Mouse (Mus musculus) heart, adult 2 months (tissue): ENCODE results near the gene Daam2. TPM values are rescaled to one million over a fixed set of nuclear protein-coding genes. Genes with fewer than 3 reads are reported as not detected.
A peak's percentile ranks its signal among the peaks of the same experiment; 100 is the strongest.

ENCODE experiments used
- DNase-seq, 2 experiments: peaks; one replicate each; pipeline ENCODE4 v3.0.0; 2021
- H3K27ac ChIP-seq: fragments of 200-600 bp; 2 replicates; pipeline ENCODE4 v1.8.1; 2022
- H3K27me3 ChIP-seq: fragments of 200-500 bp; 2 replicates; pipeline ENCODE4 v1.6.1; 2012; ENCODE audit warnings: mild to moderate bottlenecking, low read length, inconsistent platforms, mixed read lengths; ENCODE audit not compliant: control insufficient read depth, insufficient read depth
- H3K36me3 ChIP-seq: fragments of 200-500 bp; 2 replicates; pipeline ENCODE4 v1.6.1; 2012; ENCODE audit warnings: low read length, inconsistent platforms; ENCODE audit not compliant: control insufficient read depth, insufficient read depth
- H3K4me1 ChIP-seq: fragments of 200-500 bp; 2 replicates; pipeline ENCODE4 v1.6.1; 2011; ENCODE audit warnings: low read length; ENCODE audit not compliant: control insufficient read depth, insufficient read depth
- H3K4me3 ChIP-seq: fragments of 200-600 bp; 2 replicates; pipeline ENCODE4 v1.8.1; 2022
- H3K79me2 ChIP-seq: fragments of 200-500 bp; replicated peaks from 2 replicates; pipeline ENCODE4 v1.6.1; 2012; ENCODE audit warnings: mild to moderate bottlenecking, inconsistent platforms, low read length, moderate library complexity, mixed read lengths; ENCODE audit not compliant: control insufficient read depth, insufficient read depth
- H3K9ac ChIP-seq: fragments of 200-500 bp; 2 replicates; pipeline ENCODE4 v1.6.1; 2012; ENCODE audit warnings: low read depth, mild to moderate bottlenecking, control low read depth, inconsistent platforms, low read length, mixed read lengths
- CTCF ChIP-seq: fragments of 200-600 bp; IDR thresholded peaks from 2 replicates; pipeline ENCODE4 v1.8.1; 2022; ENCODE audit warnings: antibody characterized with exemption, mild to moderate bottlenecking, moderate library complexity
- EP300 ChIP-seq: fragments of 200-500 bp; IDR thresholded peaks from 2 replicates; pipeline ENCODE4 v1.6.1; 2011; ENCODE audit warnings: low read depth, low read length, control low read depth; ENCODE audit not compliant: insufficient read depth
- POLR2A ChIP-seq: fragments of 200-500 bp; IDR thresholded peaks from 2 replicates; pipeline ENCODE4 v1.6.1; 2011; ENCODE audit warnings: mild to moderate bottlenecking, low read depth, low read length, control low read depth; ENCODE audit not compliant: insufficient read depth
- WGBS: fragments of 180-500 bp; shearing (Covaris S2); methylation state at CpG from one replicate; pipeline ENCODE4 v1.1.7; 2018; 5-methylcytosine and 5-hydroxymethylcytosine counted together
- intact Hi-C: fragments of 180-260 bp; cut with DNase I; formaldehyde crosslinking; loops from one replicate; pipeline ENCODE4 v1.15.1; 2025
- polyA plus RNA-seq: library from polyadenylated mRNA; depleted of rRNA; stranded (reverse); fragments of >200 nt; gene quantifications from 2 replicates; pipeline ENCODE4 v1.2.3, GENCODE M21; 2012
- total RNA-seq, 2 experiments: library from RNA; stranded (reverse); gene quantifications; 2 replicates each; pipeline ENCODE4 v1.2.3; 2021

Gene Daam2
- total and polyA plus RNA-seq, 3 experiments: 4.0 to 8.8 (median 6.4) TPM

DNA sequence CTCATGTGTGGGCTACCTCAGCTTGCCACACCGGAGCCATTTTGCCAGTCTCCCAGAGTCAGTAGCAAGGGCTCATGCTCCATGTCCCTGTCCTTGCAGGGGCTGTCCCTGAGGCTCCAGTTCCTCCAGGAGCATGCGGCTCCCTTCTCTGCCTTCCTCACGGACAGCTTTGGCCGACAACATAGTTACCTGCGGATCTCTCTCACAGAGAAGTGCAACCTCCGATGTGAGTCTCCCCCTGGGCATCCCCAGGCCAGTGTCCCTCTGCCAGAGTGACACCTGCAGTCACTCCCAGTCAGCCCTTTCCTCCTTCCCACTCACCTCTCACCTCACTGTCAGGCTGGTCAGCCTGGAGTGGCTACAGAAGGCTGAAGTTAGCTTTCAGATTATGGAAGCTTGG is 131.1 kb downstream of the Daam2 start:
- H3K9ac ChIP-seq: no peak overlapping the region
- H3K79me2 ChIP-seq: no peaks in the 10 kb centered on the region
- peaks cover 25% of the 10 kb centered on the region for H3K4me1 ChIP-seq
- intact Hi-C loops: no loop called here
- DNase-seq: peak in 1 of 2 experiments; percentile 2
- H3K27me3 ChIP-seq: no peaks in the 10 kb centered on the region
- H3K4me3 ChIP-seq: no peak overlapping the region
- 98% methylated on average over 6 of the region's 6 CpGs for WGBS
- no peak for TF ChIP-seq POLR2A
- TF ChIP-seq CTCF: no peak
- H3K27ac ChIP-seq: no peak overlapping the region; the same call in 1 of the 2 replicates
- peaks cover 3% of the 10 kb centered on the region; the same call in 1 of the 2 replicates for H3K36me3 ChIP-seq

DNA sequence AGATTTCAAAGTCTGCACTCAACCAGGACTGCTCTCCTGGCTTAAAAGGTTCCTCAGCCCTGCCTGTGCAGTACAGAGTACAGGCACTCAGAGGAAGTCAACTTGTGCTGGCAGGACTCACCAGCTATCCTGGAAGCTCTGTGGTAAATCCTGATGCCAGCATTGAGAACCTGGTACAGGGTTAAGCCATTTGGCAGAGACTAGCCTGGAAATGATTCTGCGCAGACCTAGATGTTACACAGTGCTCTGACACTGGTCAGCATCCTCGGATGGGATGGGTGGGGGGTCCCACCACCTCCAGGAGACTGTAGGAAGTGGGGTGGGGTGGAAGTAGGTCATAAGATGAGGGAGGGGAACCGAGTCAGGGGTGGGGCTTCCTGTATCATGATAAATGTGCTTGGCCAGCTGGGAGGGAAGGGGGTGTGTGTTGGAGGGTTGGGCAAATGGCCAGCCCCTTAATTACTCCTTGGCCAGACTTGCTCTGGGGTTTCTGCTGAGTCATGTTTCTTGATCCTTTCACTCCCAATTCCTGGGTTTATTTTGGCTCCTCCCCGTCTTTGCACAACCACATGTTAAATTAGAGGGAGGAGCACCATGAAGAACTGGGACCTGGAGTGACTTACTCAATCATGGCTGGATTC is 132.0 kb downstream of the Daam2 start:
- Histone ChIP-seq H3K9ac (no peak overlapping the region), H3K27me3 (no peaks in the 10 kb centered on the region), H3K4me3 (no peak overlapping the region), H3K27ac (peak overlapping the region; percentile 58), H3K36me3 (peaks cover 3% of the 10 kb centered on the region; the same call in 1 of the 2 replicates), H3K79me2 (no peaks in the 10 kb centered on the region), H3K4me1 (peaks cover 25% of the 10 kb centered on the region)
- peak; percentile 70 to 81 for DNase-seq
- intact Hi-C loops: no loop called here
- 25% methylated on average over 4 of the region's 4 CpGs for WGBS
- TF ChIP-seq CTCF (no peak), EP300 (0 out of 2 replicates have a peak, but pooled peaks have one; percentile 32)

DNA sequence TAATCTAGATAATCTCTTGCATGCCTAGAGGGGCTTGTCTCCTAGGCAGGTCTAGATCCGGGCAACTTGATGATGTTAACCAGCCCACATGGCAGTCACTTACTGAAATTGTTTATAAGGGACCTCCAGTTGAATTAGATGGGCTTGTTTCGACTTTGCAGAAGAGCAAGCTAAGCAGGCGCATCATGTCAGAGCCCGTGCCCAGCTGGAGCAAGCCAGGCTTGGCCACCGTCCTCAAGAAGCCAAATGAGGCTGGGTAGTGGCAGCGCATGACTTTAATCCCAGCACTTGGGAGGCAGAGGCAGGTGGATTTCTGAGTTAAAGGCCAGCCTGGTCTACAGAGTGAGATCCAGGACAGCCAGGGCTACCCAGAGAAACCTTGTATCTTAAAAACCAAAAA is 133.0 kb downstream of the Daam2 start:
- H3K79me2 ChIP-seq: no peaks in the 10 kb centered on the region
- H3K4me1 ChIP-seq: peaks cover 25% of the 10 kb centered on the region
- no peak overlapping the region for H3K4me3 ChIP-seq
- DNase-seq: no peak
- TF ChIP-seq CTCF (no peak), POLR2A (no peak), EP300 (no peak)
- no peaks in the 10 kb centered on the region for H3K27me3 ChIP-seq
- no peak overlapping the region for H3K27ac ChIP-seq
- WGBS: 95% methylated on average over 6 of the region's 6 CpGs
- no peak overlapping the region for H3K9ac ChIP-seq
- intact Hi-C loops: no loop called here
- peaks cover 3% of the 10 kb centered on the region; the same call in 1 of the 2 replicates for H3K36me3 ChIP-seq

DNA sequence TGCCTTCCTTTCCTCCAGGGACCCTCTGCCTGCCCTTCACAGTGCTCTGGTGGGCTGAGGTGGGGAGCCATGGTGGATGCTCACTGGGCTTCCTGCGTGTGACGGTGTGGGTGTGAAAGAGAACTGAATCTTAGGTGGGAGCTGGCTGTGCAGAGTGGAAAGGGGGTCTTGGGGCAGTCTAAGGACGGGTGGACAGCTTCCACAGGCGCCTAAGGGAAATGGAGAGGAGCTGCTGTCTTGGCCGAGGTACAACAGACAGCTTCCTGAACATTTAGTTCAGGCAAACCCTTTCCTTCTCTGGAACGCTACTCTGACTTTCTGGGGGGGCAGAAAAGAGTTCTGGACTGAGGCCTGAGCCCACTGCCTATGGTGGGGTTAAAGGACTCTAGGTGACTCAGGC is 134.0 kb downstream of the Daam2 start:
- TF ChIP-seq EP300 (no peak), POLR2A (no peak), CTCF (no peak)
- no peak overlapping the region; the same call in 1 of the 2 replicates for H3K4me3 ChIP-seq
- no peaks in the 10 kb centered on the region for H3K27me3 ChIP-seq
- WGBS: 37% methylated on average over 6 of the region's 6 CpGs
- H3K9ac ChIP-seq: peak overlapping the region; percentile 49
- H3K27ac ChIP-seq: peak overlapping the region; percentile 96
- H3K4me1 ChIP-seq: peaks cover 25% of the 10 kb centered on the region
- H3K79me2 ChIP-seq: no peaks in the 10 kb centered on the region
- H3K36me3 ChIP-seq: peaks cover 3% of the 10 kb centered on the region; the same call in 1 of the 2 replicates
- DNase-seq: peak in 1 of 2 experiments; percentile 47
- intact Hi-C loops: no loop called here

DNA sequence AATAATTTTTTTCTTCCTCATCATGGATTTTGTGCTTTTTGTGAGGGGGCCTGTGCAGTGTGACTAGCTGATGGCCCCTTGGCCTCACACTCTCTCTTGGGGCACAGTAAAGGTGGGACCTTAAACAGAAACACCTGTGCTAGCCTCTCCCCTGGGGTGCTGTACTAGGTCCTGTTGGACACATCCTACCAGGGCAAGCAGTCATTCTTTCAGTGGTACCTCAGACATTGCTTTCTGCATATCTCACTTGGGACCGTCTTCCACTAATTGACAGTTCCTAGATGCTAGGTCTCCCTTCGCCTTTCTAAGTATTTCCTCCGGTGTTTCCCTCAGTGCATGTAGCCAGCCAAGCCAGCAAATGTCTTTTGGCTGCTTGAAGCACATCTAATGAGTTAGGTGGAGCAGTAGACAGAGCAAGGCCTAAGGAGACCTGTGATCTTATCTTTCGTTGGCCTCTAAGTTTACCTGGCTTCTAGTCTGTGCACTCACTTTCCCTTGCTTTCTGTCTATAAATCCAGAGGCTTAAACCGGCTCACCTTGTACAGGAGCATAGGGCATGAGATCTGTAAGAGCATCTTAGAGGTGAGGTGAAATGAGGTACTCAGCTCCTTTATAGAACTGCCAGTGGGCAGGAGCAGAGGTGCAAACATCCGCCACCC is 134.5 kb downstream of the Daam2 start:
- peak overlapping the region; percentile 49; the same call in 1 of the 2 replicates for H3K9ac ChIP-seq
- intact Hi-C loops: no loop called here
- peaks cover 3% of the 10 kb centered on the region; the same call in 1 of the 2 replicates for H3K36me3 ChIP-seq
- 60% methylated on average over 6 of the region's 6 CpGs for WGBS
- H3K79me2 ChIP-seq: no peaks in the 10 kb centered on the region
- peaks cover 25% of the 10 kb centered on the region for H3K4me1 ChIP-seq
- H3K4me3 ChIP-seq: peak overlapping the region; percentile 92
- TF ChIP-seq EP300 (no peak), CTCF (no peak), POLR2A (no peak)
- H3K27me3 ChIP-seq: no peaks in the 10 kb centered on the region
- H3K27ac ChIP-seq: peak overlapping the region; percentile 96
- DNase-seq: no peak

DNA sequence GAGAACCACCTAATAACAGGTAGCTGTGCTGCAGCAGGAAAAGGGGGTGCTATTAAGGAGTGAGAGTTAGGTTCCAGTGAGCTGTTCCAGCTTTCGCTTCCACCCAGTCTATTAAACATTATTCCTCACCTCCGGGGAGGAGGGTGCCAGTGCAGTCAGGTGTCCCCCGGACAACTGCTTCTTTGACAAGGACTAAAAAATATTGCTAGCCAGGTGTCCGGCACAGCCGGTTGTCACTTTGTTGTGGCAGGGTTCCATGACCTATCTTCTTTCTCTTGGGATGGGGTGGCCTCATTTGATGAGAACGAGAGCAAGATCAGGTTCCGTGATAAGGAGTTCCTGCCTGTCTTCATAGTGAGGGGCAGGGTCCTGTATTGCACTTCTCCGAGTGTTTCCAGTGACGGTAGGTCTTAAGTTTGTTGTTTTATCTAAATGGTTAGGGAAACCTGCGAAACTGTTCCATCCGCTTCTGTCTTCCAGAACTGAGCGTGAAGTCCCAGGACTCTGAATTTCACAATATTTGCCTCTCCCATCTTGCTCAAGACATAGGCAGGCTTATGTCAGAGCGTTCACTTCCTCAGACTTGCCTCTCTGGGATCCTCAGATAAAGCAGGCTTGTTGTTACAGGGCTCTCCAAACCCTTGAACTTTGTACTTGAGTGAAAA is 135.3 kb downstream of the Daam2 start:
- Histone ChIP-seq H3K27ac (peak overlapping the region; percentile 96), H3K4me1 (peaks cover 25% of the 10 kb centered on the region), H3K79me2 (no peaks in the 10 kb centered on the region), H3K27me3 (no peaks in the 10 kb centered on the region), H3K4me3 (peak overlapping the region; percentile 92), H3K9ac (peak overlapping the region; percentile 93), H3K36me3 (peaks cover 3% of the 10 kb centered on the region; the same call in 1 of the 2 replicates)
- TF ChIP-seq EP300 (no peak), POLR2A (no peak), CTCF (no peak)
- intact Hi-C loops: no loop called here
- WGBS: 23% methylated on average over 13 of the region's 13 CpGs
- peak; percentile 41 to 58 for DNase-seq
